Mouse (Mus musculus): ENCODE data around the gene Mtrr.

The Mtrr gene

GRCm38 (mm10) chr13:68553391-68553790, 28.6 kb downstream of the Mtrr start:
- 27% methylated on average over 6 of the region's 6 CpGs for WGBS
